Mouse (Mus musculus) stomach, postnatal 0 days (tissue): ENCODE measurements around the gene Aqp1.

ENCODE experiments used
- CTCF ChIP-seq: IDR thresholded peaks from 2 replicates; pipeline ENCODE4 v1.5.1; 2016; ENCODE audit warnings: antibody characterized with exemption, low read depth, mild to moderate bottlenecking, moderate library complexity
- EP300 ChIP-seq: optimal IDR thresholded peaks from 2 replicates; pipeline ENCODE3; 2016; ENCODE audit warnings: antibody characterized with exemption

- TF ChIP-seq CTCF (no peak), EP300 (no peak)
Measured at GRCm38 (mm10) chr6:55342328-55342727, 6.1 kb downstream of the Aqp1 start.
